Mouse (Mus musculus) left cerebral cortex, adult 2 months (tissue): ENCODE measurements around the gene Scd1. TPM values are rescaled to one million over a fixed set of nuclear protein-coding genes. Genes with fewer than 3 reads are reported as not detected.

Experiments
- DNase-seq, 2 experiments: peaks; one replicate each; pipeline ENCODE4 v3.0.0; 2021 to 2022; ENCODE audit warnings: low spot score in 2 of 2, mixed read lengths in 1 of 2; ENCODE audit errors: extremely low spot score in 1 of 2
- H3K27ac ChIP-seq: fragments of 200-600 bp; 2 replicates; pipeline ENCODE4 v1.8.1; 2022
- H3K4me3 ChIP-seq: fragments of 200-600 bp; 2 replicates; pipeline ENCODE4 v1.8.1; 2022
- CTCF ChIP-seq: fragments of 200-600 bp; IDR thresholded peaks from 2 replicates; pipeline ENCODE4 v1.8.1; 2022; ENCODE audit warnings: antibody characterized with exemption, mild to moderate bottlenecking, moderate library complexity
- intact Hi-C: fragments of 180-260 bp; cut with DNase I; formaldehyde crosslinking; loops from one replicate; pipeline ENCODE4 v1.15.1; 2025
- total RNA-seq, 2 experiments: library from RNA; stranded (reverse); gene quantifications; 2 replicates each; pipeline ENCODE4 v1.2.3; 2021

Scd1 gene
- total RNA-seq, 2 experiments from 2014 or later = 133 to 177 TPM

GRCm38 (mm10) chr19:44418544-44418943 lies 10.9 kb upstream of the Scd1 start:
- H3K4me3 ChIP-seq = no peak overlapping the region
- DNase-seq = no peak
- intact Hi-C loops = loop anchor here (5.0 kb wide), 2 partner anchors 171 to 256 kb away; no protein-coding TSS in a partner anchor
- no peak for TF ChIP-seq CTCF
- no peak overlapping the region for H3K27ac ChIP-seq

GRCm38 (mm10) chr19:44418061-44418460 lies 10.4 kb upstream of the Scd1 start:
- H3K27ac ChIP-seq = no peak overlapping the region
- H3K4me3 ChIP-seq = no peak overlapping the region
- no peak for TF ChIP-seq CTCF
- DNase-seq = no peak
- intact Hi-C loops = loop anchor here (5.0 kb wide), 2 partner anchors 171 to 256 kb away; no protein-coding TSS in a partner anchor

GRCm38 (mm10) chr19:44417448-44417847 lies 9.8 kb upstream of the Scd1 start:
- DNase-seq = no peak
- Histone ChIP-seq H3K27ac (no peak overlapping the region), H3K4me3 (no peak overlapping the region)
- no peak for TF ChIP-seq CTCF
- intact Hi-C loops = loop anchor here (5.0 kb wide), 2 partner anchors 170 to 255 kb away; no protein-coding TSS in a partner anchor

GRCm38 (mm10) chr19:44416240-44416639 lies 8.6 kb upstream of the Scd1 start:
- TF ChIP-seq CTCF = no peak
- H3K27ac ChIP-seq = no peak overlapping the region
- no peak overlapping the region for H3K4me3 ChIP-seq
- DNase-seq = no peak
- intact Hi-C loops = loop anchor here (5.0 kb wide), 2 partner anchors 169 to 254 kb away; no protein-coding TSS in a partner anchor

- Histone ChIP-seq H3K4me3 (no peak overlapping the region), H3K27ac (no peak overlapping the region)
- TF ChIP-seq CTCF = no peak
- DNase-seq = no peak
- intact Hi-C loops = loop anchor here (5.0 kb wide), 2 partner anchors 168 to 253 kb away; no protein-coding TSS in a partner anchor
Observed at GRCm38 (mm10) chr19:44415464-44415863, 7.8 kb upstream of the Scd1 start.

- intact Hi-C loops = no loop called here
- DNase-seq = no peak
- Histone ChIP-seq H3K27ac (no peak overlapping the region), H3K4me3 (no peak overlapping the region)
- TF ChIP-seq CTCF = no peak
Observed at GRCm38 (mm10) chr19:44410269-44410992, 2.8 kb upstream of the Scd1 start.

GRCm38 (mm10) chr19:44408595-44408994 lies 916 bp upstream of the Scd1 start:
- intact Hi-C loops = loop anchor here (5.0 kb wide), 1 partner anchor 96 kb away; no protein-coding TSS in a partner anchor
- Histone ChIP-seq H3K4me3 (peak overlapping the region; percentile 47), H3K27ac (peak overlapping the region; percentile 70; the same call in 1 of the 2 replicates)
- TF ChIP-seq CTCF = no peak
- no peak for DNase-seq

- Histone ChIP-seq H3K4me3 (peak overlapping the region; percentile 47), H3K27ac (peak overlapping the region; percentile 70)
- TF ChIP-seq CTCF = no peak
- intact Hi-C loops = loop anchor here (5.0 kb wide), 1 partner anchor 96 kb away; no protein-coding TSS in a partner anchor
- peak; percentile 20 to 39 for DNase-seq
Observed at GRCm38 (mm10) chr19:44408223-44408545, 505 bp upstream of the Scd1 start.

GRCm38 (mm10) chr19:44403546-44403945 lies 4.1 kb downstream of the Scd1 start:
- no peak for DNase-seq
- intact Hi-C loops = no loop called here
- H3K27ac ChIP-seq = no peak overlapping the region
- TF ChIP-seq CTCF = no peak
- H3K4me3 ChIP-seq = no peak overlapping the region

GRCm38 (mm10) chr19:44400484-44401197 lies 7.0 kb downstream of the Scd1 start:
- Histone ChIP-seq H3K4me3 (no peak overlapping the region), H3K27ac (no peak overlapping the region)
- no peak for DNase-seq
- intact Hi-C loops = no loop called here
- TF ChIP-seq CTCF = no peak

- Histone ChIP-seq H3K4me3 (no peak overlapping the region), H3K27ac (no peak overlapping the region)
- intact Hi-C loops = no loop called here
- TF ChIP-seq CTCF = no peak
- no peak for DNase-seq
Observed at GRCm38 (mm10) chr19:44400076-44400475, 7.6 kb downstream of the Scd1 start.

GRCm38 (mm10) chr19:44396742-44397141 lies 10.9 kb downstream of the Scd1 start:
- no peak overlapping the region for H3K27ac ChIP-seq
- H3K4me3 ChIP-seq = no peak overlapping the region
- intact Hi-C loops = no loop called here
- no peak for TF ChIP-seq CTCF
- no peak for DNase-seq
